Mouse (Mus musculus): ENCODE results near the gene Prkag1. TPM values are rescaled to one million over a fixed set of nuclear protein-coding genes. Genes with fewer than 3 reads are reported as not detected.

Prkag1 gene
- polyA plus RNA-seq, 1 experiment from 2014 or later: 56.2 TPM

GRCm38 (mm10) chr15:98849956-98850600 is 18.8 kb upstream of the Prkag1 start:
- H3K36me3 ChIP-seq (ENCODE audit: control insufficient read depth, insufficient read depth, low read length): peaks cover 74% of the 10 kb centered on the region

DNA sequence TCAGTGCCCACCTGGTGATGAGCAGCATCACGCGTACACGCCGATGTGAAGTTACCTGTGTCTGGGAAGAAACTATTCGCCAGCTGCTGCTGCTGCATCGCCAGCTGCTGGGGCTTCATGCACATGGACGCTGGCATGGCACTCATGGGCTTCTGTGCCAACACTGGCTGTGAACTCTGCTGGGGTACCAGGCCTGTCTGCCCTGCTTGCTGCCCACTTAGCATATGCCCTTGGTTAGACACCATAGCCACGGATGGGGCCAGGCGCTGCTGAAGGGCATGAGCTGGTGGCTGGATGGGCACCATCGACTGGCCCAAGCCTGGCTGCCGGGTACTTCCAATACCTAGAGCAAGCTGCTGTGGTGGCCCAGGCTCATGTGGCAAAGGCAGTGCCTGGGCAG is 17.8 kb upstream of the Prkag1 start:
- ATAC-seq (ENCODE audit: low FRiP score, low TSS enrichment) (no peak), DNase-seq (ENCODE audit: low spot score) (no peak)
- no peak overlapping the region for H3K27ac ChIP-seq (replicated peaks)
- 96% methylated on average over 10 of the region's 11 CpGs for WGBS
- TF ChIP-seq EP300 (optimal IDR thresholded peaks at IDR 0.05) (no peak), CTCF (IDR thresholded peaks at IDR 0.05; ENCODE audit: low read depth) (no peak)
- peaks cover 73% of the 10 kb centered on the region for H3K36me3 ChIP-seq (ENCODE audit: control insufficient read depth, insufficient read depth, low read length)
- no peak overlapping the region for H3K4me2 ChIP-seq (replicated peaks; ENCODE audit: low read depth)
- no peaks in the 10 kb centered on the region for H3K27me3 ChIP-seq (ENCODE audit: control insufficient read depth, insufficient read depth, low read length)
- H3K4me3 ChIP-seq (ENCODE audit: low read depth, low read length): no peak overlapping the region
- H3K9ac ChIP-seq (ENCODE audit: low read length): no peak overlapping the region
- no peaks in the 10 kb centered on the region for H3K9me3 ChIP-seq (ENCODE audit: control insufficient read depth, low read length)
- H3K4me1 ChIP-seq (replicated peaks; ENCODE audit: control insufficient read depth, insufficient read depth): no peaks in the 10 kb centered on the region

More at GRCm38 (mm10) chr15:98849956-98850600, 18.8 kb upstream of the Prkag1 start:
- 82% methylated on average over 16 of the region's 16 CpGs for WGBS
- ATAC-seq (ENCODE audit: low FRiP score, low TSS enrichment) (no peak), DNase-seq (ENCODE audit: low spot score) (no peak)
- Histone ChIP-seq H3K9ac (ENCODE audit: low read length) (no peak overlapping the region), H3K4me3 (ENCODE audit: low read depth, low read length) (no peak overlapping the region), H3K4me1 (replicated peaks; ENCODE audit: control insufficient read depth, insufficient read depth) (no peaks in the 10 kb centered on the region), H3K27ac (replicated peaks) (no peak overlapping the region), H3K27me3 (ENCODE audit: control insufficient read depth, insufficient read depth, low read length) (no peaks in the 10 kb centered on the region), H3K4me2 (replicated peaks; ENCODE audit: low read depth) (no peak overlapping the region), H3K9me3 (ENCODE audit: control insufficient read depth, low read length) (no peaks in the 10 kb centered on the region)
- TF ChIP-seq EP300 (optimal IDR thresholded peaks at IDR 0.05) (no peak), CTCF (IDR thresholded peaks at IDR 0.05; ENCODE audit: low read depth) (no peak)

- no peaks in the 10 kb centered on the region for H3K27me3 ChIP-seq (ENCODE audit: control insufficient read depth, insufficient read depth, low read length)
- H3K36me3 ChIP-seq (ENCODE audit: control insufficient read depth, insufficient read depth, low read length): peaks cover 68% of the 10 kb centered on the region
- no peak for DNase-seq (ENCODE audit: low spot score)
- WGBS: 81% methylated on average over 6 of the region's 8 CpGs
- H3K4me2 ChIP-seq (replicated peaks; ENCODE audit: low read depth): no peak overlapping the region
- H3K27ac ChIP-seq (replicated peaks): no peak overlapping the region
- H3K9ac ChIP-seq (ENCODE audit: low read length): no peak overlapping the region
- H3K4me1 ChIP-seq (replicated peaks; ENCODE audit: control insufficient read depth, insufficient read depth): no peaks in the 10 kb centered on the region
- no peak for ATAC-seq (ENCODE audit: low FRiP score, low TSS enrichment)
- TF ChIP-seq CTCF (IDR thresholded peaks at IDR 0.05; ENCODE audit: low read depth): no peak
- no peak for TF ChIP-seq EP300 (optimal IDR thresholded peaks at IDR 0.05)
- H3K9me3 ChIP-seq (ENCODE audit: control insufficient read depth, low read length): no peaks in the 10 kb centered on the region
- no peak overlapping the region for H3K4me3 ChIP-seq (ENCODE audit: low read depth, low read length)
These were observed 14.8 kb upstream of the Prkag1 start for GRCm38 (mm10) chr15:98846140-98846539.

DNA sequence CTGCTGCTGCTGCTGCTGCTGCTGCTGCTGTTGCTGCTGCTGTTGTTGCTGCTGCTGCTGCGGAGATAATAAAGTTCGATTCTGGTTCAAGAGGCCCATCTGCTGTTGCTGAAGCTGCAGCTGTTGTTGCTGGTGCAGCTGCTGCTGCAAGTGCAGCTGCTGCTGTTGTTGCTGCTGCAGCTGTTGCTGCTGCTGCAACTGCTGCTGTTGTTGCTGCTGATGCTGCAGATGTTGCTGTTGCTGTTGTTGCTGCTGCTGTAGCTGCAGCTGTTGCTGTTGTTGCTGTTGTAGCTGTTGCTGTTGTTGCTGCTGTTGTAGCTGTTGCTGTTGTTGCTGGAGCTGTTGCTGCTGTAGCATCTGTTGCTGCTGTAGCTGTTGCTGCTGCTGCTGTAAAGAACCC is 13.8 kb upstream of the Prkag1 start:
- Histone ChIP-seq H3K27me3 (ENCODE audit: control insufficient read depth, insufficient read depth, low read length) (no peaks in the 10 kb centered on the region), H3K4me2 (replicated peaks; ENCODE audit: low read depth) (no peak overlapping the region), H3K9ac (ENCODE audit: low read length) (no peak overlapping the region), H3K36me3 (ENCODE audit: control insufficient read depth, insufficient read depth, low read length) (peaks cover 71% of the 10 kb centered on the region), H3K27ac (replicated peaks) (no peak overlapping the region), H3K4me1 (replicated peaks; ENCODE audit: control insufficient read depth, insufficient read depth) (no peaks in the 10 kb centered on the region), H3K9me3 (ENCODE audit: control insufficient read depth, low read length) (no peaks in the 10 kb centered on the region), H3K4me3 (ENCODE audit: low read depth, low read length) (no peak overlapping the region)
- TF ChIP-seq CTCF (IDR thresholded peaks at IDR 0.05; ENCODE audit: low read depth): no peak
- TF ChIP-seq EP300 (optimal IDR thresholded peaks at IDR 0.05): no peak
- DNase-seq (ENCODE audit: low spot score): no peak
- no peak for ATAC-seq (ENCODE audit: low FRiP score, low TSS enrichment)
- WGBS: 77% methylated on average over 2 of the region's 2 CpGs

DNA sequence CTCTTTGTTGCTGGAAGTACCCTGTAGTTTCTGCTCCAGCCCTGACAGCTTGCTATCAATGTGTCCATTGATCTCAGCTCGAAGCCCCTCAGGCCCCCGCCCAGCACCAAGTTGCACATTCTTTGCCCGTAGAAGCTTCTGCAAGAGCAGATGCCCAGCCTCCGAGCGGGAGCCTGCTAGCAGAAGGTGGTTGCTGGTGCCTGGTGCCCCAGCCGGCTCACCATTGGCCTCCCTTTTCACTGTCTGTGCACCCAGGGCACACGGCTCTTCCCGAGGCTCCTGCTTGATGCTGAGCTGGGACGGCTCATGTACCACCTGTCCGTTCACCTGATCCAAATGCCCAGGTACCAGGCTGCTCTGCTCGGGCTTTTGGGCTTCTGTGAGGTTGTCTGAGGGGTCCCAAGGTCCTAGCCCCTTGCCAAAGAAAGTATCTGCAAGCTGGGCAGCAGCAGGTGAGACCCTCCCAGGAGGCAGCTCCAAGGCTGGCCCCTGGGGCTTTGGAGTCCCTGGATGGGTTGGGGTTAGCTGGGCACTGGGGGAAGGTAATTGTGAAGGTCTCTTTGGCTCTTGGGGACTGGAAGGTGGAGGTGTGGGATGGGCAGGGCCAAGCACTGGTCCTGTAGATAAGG is 12.4 kb upstream of the Prkag1 start:
- Histone ChIP-seq H3K27ac (replicated peaks) (no peak overlapping the region), H3K27me3 (ENCODE audit: control insufficient read depth, insufficient read depth, low read length) (no peaks in the 10 kb centered on the region), H3K36me3 (ENCODE audit: control insufficient read depth, insufficient read depth, low read length) (peaks cover 69% of the 10 kb centered on the region), H3K4me1 (replicated peaks; ENCODE audit: control insufficient read depth, insufficient read depth) (no peaks in the 10 kb centered on the region), H3K4me2 (replicated peaks; ENCODE audit: low read depth) (no peak overlapping the region), H3K9ac (ENCODE audit: low read length) (no peak overlapping the region), H3K4me3 (ENCODE audit: low read depth, low read length) (no peak overlapping the region), H3K9me3 (ENCODE audit: control insufficient read depth, low read length) (no peaks in the 10 kb centered on the region)
- 91% methylated on average over 11 of the region's 11 CpGs for WGBS
- no peak for TF ChIP-seq EP300 (optimal IDR thresholded peaks at IDR 0.05)
- TF ChIP-seq CTCF (IDR thresholded peaks at IDR 0.05; ENCODE audit: low read depth): no peak
- ATAC-seq (ENCODE audit: low FRiP score, low TSS enrichment): no peak
- no peak for DNase-seq (ENCODE audit: low spot score)

All from stomach, postnatal 0 days (tissue).